Mouse (Mus musculus): ENCODE results near the gene Tcf12.

- TF ChIP-seq POLR2A (IDR thresholded peaks at IDR 0.05; ENCODE audit: low read depth, low read length) = no peak
- TF ChIP-seq CTCF (IDR thresholded peaks at IDR 0.05; ENCODE audit: borderline replicate concordance, insufficient read depth, low read length) = no peak
Measured at GRCm38 (mm10) chr9:72097083-72097482, 14.6 kb downstream of the Tcf12 start.
